Mouse (Mus musculus): ENCODE data around the gene Slxl1. TPM values are rescaled to one million over a fixed set of nuclear protein-coding genes. Genes with fewer than 3 reads are reported as not detected.
"Not testable (repeated sequence)": the region's sequence is repeated elsewhere in the genome, so short reads cannot be mapped to it uniquely, and the experiment has no call there.

Gene Slxl1
- not detected in 2 replicates for polyA plus RNA-seq (2014; fragmentation: Nextera tagmentation; extraction: Ambion mirVana)

DNA sequence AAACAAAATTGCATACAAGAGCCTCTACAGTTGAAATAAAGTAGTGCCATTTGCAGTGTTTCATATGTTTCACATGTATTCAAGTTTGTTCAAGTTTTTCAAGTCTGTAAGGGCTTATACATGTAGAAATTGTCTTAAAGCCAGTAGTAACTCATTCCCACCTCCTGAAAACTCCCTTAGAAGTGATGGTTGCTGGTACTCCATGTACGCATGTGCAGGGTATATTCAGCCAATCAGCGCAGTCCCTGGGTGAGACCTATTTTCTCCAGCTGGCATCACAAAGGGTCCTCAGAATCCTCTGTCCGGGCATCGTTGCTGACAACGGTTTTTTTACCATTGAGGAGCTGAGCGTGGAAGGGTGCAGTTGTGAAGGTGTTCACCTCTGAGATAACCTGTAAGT lies at the start of gene Slxl1:
Gene Slxl1, plus strand, starts transcription at position 301 of the 400 bp plus-strand sequence.
- not testable (repeated sequence) for DNase-seq (ENCODE audit: low spot score); H3K27me3 ChIP-seq (ENCODE audit: control insufficient read depth, insufficient read depth, low read length); H3K36me3 ChIP-seq (ENCODE audit: control insufficient read depth, insufficient read depth, low read length); H3K9me3 ChIP-seq (ENCODE audit: control insufficient read depth, low read length); H3K27ac ChIP-seq (replicated peaks; ENCODE audit: low read depth, low read length); ATAC-seq (ENCODE audit: insufficient number of reproducible peaks, low FRiP score, low TSS enrichment, low read depth); H3K9ac ChIP-seq (ENCODE audit: low read length); H3K4me3 ChIP-seq (ENCODE audit: low read depth, low read length); H3K4me2 ChIP-seq (ENCODE audit: low read depth, severe bottlenecking); H3K4me1 ChIP-seq (ENCODE audit: control insufficient read depth, insufficient read depth, low read length)
- WGBS, result no CpG with 5 or more reads among the region's 6 CpGs

All from limb, embryonic 11.5 days (tissue).